Mouse (Mus musculus): ENCODE measurements around the gene Stn1. TPM values are rescaled to one million over a fixed set of nuclear protein-coding genes. Genes with fewer than 3 reads are reported as not detected.
A peak's percentile ranks its signal among the peaks of the same experiment; 100 is the strongest.

Stn1 gene
- total RNA-seq, 1 experiment from 2014 or later = 15.3 TPM

DNA sequence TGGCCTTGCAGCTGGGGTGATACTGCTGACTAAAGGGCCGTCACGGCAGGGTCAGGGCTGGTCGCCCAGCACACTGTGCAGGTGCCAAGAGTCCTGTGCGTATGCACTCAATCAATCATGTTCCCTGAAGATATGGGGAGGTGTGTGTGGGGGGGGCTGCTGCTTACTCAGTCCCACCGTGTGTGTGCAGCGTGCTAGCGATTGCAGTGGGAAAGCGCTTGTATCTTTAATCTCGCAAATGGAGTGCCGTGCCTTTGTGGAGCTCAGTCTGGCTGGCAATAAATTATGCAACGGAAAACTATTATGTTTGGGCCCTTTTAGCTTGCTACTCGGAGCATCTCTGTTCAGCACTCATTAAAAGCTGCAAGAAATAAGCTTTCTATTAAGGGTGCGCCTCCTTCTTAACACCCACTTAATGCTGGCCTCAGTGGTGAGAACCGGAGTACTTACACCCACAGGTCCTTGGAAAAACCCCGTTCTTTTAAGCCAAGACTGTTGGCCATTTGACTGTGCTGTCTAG lies 64.4 kb downstream of the Stn1 start:
- DNase-seq = peak; percentile 83

- no peak for DNase-seq
These were observed 65.5 kb downstream of the Stn1 start for GRCm38 (mm10) chr19:47471808-47472207.

DNA sequence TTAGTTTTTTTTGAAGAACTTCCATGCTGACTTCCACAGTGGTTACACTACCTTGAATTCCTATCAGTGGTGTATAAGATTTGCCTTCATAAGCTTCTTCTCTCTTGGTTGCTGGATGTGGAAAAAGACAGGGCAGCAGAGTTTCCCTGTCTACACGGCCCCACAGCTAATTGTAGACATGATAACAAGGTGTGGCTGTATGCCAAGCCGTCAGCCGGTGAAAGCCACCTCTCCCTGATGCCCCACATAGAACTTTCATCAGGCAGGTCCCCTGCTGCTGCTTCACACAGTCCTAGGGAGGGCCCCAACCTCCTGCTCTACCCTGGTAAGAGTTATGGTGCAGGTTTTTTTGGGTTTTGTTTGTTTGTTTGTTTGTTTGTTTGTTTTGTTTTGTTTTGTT lies 68.6 kb downstream of the Stn1 start:
- no peak for DNase-seq

DNA sequence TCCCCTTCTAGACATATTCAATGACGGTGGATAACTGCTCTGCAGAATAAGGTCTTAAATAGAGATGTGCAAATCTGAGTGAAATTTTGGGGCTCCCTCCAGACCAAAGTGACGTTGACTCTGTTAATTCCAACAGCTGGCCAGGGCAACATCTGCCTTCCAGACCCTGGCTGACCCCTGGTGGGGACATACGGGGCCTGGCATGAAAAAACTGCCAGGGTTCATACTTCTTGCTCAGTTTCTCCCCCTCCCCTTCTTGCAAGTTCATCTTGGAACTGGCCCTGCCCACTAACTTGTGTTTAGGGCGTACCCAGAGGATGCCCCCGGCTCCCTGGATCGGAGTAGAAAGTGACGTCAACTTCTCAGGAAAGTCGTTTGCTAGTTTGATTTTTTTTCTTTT lies 70.5 kb downstream of the Stn1 start:
- DNase-seq = no peak

- DNase-seq = no peak
These were observed 71.8 kb downstream of the Stn1 start for GRCm38 (mm10) chr19:47465467-47465866.

DNA sequence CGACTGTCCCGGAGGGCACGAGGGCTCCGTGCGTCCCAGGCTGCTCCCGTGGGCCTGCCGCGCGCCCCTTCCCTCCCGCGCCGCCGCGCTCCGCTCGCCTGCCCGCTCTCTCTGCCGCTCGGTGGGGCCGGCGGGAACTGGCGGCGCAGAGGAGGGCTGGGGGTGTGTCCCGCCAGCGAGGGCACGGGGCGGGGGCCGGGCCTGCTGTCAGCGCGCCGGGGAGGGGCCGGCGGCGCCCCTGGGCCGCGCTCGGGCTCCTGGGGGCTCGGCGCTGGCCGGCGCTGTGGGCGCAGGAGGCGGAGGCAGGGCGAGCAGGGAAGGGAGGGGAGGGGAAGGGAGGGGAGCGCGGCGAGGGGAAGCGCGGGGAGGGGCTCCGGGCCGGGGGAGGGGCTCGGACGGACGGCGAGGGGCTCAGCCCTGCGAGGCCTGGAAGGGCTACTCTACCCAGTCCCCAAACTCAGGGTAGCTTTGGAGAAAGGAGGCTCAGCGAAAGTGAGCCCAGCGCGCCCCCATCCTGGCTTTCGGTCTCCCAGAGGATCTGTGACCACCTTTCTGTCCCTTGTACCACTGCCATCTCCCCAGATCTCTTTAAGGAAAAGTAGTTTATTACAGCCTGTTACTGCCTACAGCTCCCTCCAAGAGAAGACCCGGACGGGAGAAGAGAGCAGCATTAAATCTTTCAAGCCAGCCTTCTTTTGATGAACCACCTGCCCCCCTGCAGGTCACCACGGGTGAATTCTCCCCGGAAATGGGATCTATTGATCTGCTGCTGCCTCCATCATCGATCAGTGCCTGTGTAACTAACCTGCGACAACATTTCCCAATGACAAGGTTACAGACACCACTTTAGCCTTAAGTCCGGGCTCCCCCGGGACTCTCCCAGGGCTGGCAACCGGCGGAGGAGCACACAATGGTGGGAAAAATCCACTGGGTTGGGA lies 72.7 kb downstream of the Stn1 start, which contains the start of gene Sh3pxd2a:
Sh3pxd2a (minus strand) TSS at position 98 of the 938 bp plus-strand sequence.
- DNase-seq = peak; percentile 71

- DNase-seq = peak; percentile 89
These were observed 73.5 kb downstream of the Stn1 start for GRCm38 (mm10) chr19:47463636-47464303.

- no peak for DNase-seq
These were observed 74.1 kb downstream of the Stn1 start for GRCm38 (mm10) chr19:47463206-47463605.

GRCm38 (mm10) chr19:47462725-47463124 lies 74.6 kb downstream of the Stn1 start:
- DNase-seq = no peak

- DNase-seq = no peak
These were observed 75.5 kb downstream of the Stn1 start for GRCm38 (mm10) chr19:47461838-47462237.

GRCm38 (mm10) chr19:47461386-47461785 lies 75.9 kb downstream of the Stn1 start:
- no peak for DNase-seq

DNA sequence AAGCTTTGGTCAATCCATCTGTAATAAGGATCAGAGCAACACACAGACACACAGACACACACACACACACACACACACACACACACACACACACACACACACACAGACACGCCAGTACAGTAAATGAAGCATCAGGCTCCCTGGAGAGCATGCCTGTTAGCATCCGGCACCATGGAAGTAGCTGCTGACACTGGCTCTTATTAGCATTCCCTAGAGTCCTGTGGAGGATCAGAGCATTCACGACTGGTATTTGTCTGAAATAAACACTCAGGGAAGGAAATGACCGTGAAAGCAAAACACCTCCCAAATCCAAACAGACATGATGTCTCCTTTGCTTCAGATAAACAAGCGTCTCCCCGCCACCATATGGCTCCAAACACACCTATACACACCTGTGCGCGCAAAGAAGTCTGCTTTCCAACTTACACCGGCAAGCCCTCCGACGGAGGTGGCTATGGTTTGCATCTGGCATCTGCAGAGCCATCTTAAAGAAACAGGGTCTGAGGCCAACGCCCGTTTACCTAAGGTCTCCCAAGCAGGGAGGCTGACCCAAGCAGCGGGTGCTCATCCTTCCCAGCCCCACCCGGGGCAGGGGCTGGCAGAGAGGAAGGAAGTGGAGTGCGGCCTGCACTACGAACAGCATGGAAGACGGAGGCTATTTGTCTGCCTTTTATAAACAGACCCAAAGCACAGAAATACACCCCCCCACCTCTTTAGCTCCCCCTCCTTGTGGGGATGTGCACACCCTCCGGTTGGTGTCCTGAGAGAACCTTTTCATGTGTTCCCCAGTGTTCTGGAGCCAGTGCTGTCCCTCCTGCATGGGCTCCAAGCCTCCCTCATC lies 77.0 kb downstream of the Stn1 start:
- no peak for DNase-seq

DNA sequence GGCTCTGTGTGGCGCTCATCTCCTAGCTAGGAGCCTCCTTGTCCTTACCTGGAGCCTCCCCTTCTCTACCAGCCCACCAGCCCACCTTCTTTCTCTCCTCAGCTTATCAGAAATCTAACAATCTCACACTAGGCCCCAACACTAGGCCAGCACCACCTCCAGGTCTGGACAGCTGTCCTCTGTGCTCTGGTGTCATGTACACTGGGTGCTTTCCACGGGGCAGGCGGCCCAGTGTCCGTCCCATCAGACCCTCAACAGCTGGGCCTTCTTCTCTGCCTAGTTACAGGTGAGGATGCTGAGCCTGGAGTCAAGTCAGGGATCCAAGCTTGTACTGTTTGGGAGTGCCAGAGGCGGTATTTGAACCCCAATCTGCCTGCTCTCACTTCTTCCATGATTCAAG lies 78.1 kb downstream of the Stn1 start:
- DNase-seq = no peak

DNA sequence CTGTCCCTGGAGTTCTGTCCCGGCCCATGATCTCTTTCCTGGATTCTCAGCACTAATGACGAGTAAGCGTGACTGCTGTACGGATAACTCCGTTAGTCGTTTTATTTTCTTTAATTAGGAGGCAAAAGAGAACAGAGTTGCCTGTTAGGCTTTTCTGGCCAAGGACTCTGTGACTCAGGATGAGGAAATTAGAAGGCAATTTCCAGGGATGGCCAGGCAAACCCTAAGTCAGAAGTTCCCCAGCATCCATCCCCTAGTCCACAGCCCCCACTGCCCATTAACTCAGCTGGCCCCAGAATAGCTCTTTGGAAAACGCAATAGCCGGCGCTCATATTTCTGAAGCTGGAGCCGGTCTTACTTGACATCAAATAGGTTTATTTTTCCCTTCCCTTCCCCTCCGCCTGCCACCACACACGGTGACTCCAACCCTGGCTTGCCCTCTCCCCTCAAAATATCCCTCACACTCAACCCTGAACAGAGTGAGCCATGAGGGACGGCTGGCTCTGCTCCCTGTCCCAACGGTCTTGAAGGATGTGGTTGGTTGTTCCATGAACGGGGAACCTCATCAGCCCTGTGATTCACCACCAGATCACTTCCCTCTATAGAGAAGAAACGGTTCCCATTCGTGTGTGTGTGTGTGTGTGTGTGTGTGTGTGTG lies 78.7 kb downstream of the Stn1 start:
- DNase-seq = no peak

GRCm38 (mm10) chr19:47457711-47458503 lies 79.4 kb downstream of the Stn1 start:
- DNase-seq = no peak

DNA sequence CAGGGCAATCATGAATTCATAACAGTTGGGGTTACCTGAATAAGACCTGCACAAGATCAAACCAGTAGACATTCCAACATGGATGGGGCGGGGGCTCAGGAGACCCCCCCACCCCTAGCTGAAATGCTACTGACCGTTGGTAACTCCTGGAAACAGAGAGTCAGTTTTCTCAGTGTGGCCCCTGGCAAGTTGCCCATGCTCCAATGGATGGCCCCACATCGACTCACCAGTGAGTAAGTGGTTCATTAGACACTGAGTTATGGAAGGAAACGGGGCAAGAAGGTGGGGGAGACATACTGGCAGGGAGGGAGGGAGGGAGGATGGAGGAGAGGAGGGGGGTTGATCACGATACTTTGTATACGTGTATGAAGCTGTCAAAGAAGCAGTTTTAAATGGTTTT lies 81.3 kb downstream of the Stn1 start:
- DNase-seq = no peak

DNA sequence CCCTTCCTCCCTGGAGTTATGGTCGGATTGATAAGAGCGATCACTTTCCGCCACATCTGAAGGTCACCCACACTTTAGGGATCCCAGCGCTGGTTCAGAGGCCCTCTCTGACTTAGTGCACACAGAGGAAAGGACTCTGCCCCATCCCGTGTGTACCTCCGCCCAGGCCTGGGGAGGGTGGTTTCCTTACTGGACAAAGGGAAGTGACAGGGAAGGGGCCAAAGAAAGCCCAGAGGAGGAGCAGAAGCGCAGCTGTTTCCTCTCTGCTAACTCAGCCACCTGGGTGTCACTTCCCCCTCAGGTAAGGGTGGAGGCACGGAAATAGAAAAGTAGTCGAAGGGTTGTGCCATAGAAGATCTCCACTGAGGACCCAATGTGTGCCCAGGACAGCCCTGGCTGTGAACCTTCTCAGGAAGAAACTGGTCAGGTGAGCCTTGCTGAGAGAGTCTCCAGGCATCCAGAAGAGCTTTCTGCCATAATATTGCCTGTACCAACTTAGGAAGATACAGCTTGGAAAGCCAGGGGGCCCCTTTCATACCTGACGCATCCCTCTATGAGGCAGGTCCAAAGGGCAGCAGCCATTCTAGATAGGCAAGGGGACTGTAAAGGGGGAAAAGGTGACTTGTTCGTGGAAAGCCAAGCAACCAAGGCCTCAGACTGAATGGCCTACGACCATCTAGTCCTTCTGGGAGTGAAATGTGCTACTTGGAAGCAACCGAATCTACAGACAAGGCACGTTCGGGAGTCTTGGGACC lies 82.1 kb downstream of the Stn1 start:
- DNase-seq = no peak

- no peak for DNase-seq
These were observed 82.9 kb downstream of the Stn1 start for GRCm38 (mm10) chr19:47454167-47455000.

- no peak for DNase-seq
These were observed 84.0 kb downstream of the Stn1 start for GRCm38 (mm10) chr19:47453352-47453751.
